Mouse (Mus musculus) splenic B cell, adult 2 months (primary cell): ENCODE data around the gene Ndufs1.

Source experiments
- DNase-seq: peaks from one replicate; pipeline ENCODE4 v3.0.0-alpha.2; 2011; ENCODE audit warnings: low read depth, low spot score
- H3K27me3 ChIP-seq: 2 replicates; pipeline ENCODE4 v1.6.1; 2012; ENCODE audit warnings: mild to moderate bottlenecking, low read length, moderate library complexity, mixed read lengths; ENCODE audit not compliant: control insufficient read depth, poor library complexity, insufficient read depth, severe bottlenecking
- H3K36me3 ChIP-seq: 2 replicates; pipeline ENCODE4 v1.6.1; 2012; ENCODE audit warnings: mild to moderate bottlenecking, low read length, moderate library complexity, mixed read lengths; ENCODE audit not compliant: control insufficient read depth, poor library complexity, insufficient read depth, severe bottlenecking

The Ndufs1 gene

GRCm38 (mm10) chr1:63115096-63115495, 61.5 kb downstream of the Ndufs1 start:
- Histone ChIP-seq H3K36me3 (0 out of 2 replicates have a peak, but pooled peaks cover 4% of the 10 kb centered on the region), H3K27me3 (no peaks in the 10 kb centered on the region)
- DNase-seq: peak; percentile 11

DNA sequence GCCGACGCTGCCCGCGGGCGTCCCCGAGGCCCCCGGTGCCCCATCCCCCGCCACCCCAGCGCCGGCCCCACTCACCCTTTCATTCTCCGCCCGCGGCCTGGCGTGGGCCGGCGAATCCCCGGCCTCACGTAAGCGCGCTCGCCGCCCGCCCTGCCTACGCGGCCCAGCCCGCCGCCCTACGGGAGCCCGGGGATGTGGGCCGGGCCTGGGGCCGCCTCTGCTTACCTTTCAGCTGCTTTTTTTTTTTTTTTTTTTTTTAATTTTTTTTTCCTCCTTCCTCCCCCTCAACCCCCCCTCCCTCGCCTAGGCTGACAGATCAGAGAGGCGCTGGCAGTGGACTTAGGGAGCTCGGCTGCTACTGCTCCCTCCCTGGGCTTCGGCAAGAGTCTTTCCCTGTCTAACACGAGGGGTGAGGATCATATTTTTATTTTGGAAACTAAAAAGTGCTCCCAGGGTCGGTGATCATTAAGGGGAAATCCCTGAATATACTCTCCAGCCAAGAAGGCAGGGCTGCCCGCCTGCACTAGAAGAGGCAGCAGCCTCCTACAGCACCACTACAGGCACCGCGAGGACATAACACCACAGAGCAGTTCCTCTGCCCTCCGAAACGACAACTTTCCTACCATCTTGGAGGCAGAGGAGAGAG, 62.4 kb downstream of the Ndufs1 start, which contains the start of gene Ino80d:
TSS of gene Ino80d (minus strand) at position 532 of the 646 bp plus-strand sequence.
- no peaks in the 10 kb centered on the region for H3K27me3 ChIP-seq

GRCm38 (mm10) chr1:63113274-63114135, 63.1 kb downstream of the Ndufs1 start:
- H3K36me3 ChIP-seq: 0 out of 2 replicates have a peak, but pooled peaks cover 2% of the 10 kb centered on the region
- H3K27me3 ChIP-seq: no peaks in the 10 kb centered on the region
- DNase-seq: peak; percentile 57

More for the DNA sequence above, 62.4 kb downstream of the Ndufs1 start, which contains the start of gene Ino80d:
- H3K36me3 ChIP-seq: 0 out of 2 replicates have a peak, but pooled peaks cover 2% of the 10 kb centered on the region
- peak; percentile 92 for DNase-seq

DNA sequence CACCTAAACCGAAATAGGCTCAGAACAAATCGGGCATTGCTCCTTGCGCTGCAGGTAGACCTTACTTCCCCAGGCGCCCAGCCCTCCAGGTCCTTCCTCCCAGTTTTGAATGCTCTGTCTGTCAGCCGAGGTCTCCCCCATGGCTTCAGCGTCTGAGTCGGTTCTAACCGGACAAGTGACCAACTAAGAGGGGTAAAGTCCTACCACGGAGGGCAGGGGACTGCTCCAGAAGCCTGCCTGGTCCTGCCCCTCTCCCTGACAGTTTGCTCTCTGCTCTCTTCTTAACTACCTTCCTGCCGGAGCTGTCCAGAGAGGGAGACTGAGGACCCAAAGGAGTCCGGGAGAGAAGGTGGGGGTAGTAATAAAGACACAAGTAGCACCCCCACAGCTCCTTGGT, 63.8 kb downstream of the Ndufs1 start:
- Histone ChIP-seq H3K27me3 (no peaks in the 10 kb centered on the region), H3K36me3 (0 out of 2 replicates have a peak, but pooled peaks cover 2% of the 10 kb centered on the region)
- DNase-seq: peak; percentile 48

GRCm38 (mm10) chr1:63112151-63112864, 64.3 kb downstream of the Ndufs1 start:
- 0 out of 2 replicates have a peak, but pooled peaks cover 2% of the 10 kb centered on the region for H3K36me3 ChIP-seq
- no peak for DNase-seq
- H3K27me3 ChIP-seq: no peaks in the 10 kb centered on the region

- Histone ChIP-seq H3K27me3 (no peaks in the 10 kb centered on the region), H3K36me3 (0 out of 2 replicates have a peak, but pooled peaks cover 3% of the 10 kb centered on the region)
- peak; percentile 71 for DNase-seq
Observed at GRCm38 (mm10) chr1:63110536-63111285, 65.9 kb downstream of the Ndufs1 start.

- DNase-seq: no peak
- H3K36me3 ChIP-seq: 0 out of 2 replicates have a peak, but pooled peaks cover 6% of the 10 kb centered on the region
- H3K27me3 ChIP-seq: no peaks in the 10 kb centered on the region
Observed at GRCm38 (mm10) chr1:63107614-63108327, 68.9 kb downstream of the Ndufs1 start.

DNA sequence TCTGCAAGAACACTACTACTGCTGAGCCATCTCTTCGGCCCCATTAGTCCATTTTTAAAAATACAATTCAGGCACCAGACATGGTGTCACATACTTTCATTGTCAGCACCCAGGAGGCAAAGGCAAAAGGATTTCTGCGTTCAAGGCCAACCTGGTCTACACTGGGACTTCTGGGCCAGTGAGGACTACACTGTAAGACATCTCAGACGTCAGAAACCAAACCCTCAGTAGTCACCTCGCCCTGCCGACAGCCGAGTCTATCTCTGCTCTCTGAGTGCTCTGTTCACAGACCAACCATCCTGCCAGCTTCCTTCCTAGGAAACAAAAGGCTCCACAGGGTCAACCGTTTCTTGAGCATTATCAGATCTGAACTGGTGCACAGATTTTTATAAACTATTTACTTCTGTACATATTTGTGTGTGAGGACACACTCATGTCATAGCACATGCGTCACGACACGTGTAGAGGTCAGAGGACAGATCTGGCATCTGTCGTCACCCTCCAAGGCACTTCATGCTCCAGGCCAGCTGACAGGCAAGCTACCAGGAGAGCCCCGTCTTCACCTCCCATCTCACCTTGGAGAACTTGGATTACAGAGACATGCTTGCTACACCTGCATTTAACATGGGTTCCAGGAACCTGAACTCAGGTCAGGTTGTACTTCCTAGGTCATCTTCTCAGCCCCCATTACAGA, 73.7 kb downstream of the Ndufs1 start:
- peaks cover 12% of the 10 kb centered on the region; the same call in 1 of the 2 replicates for H3K36me3 ChIP-seq
- no peaks in the 10 kb centered on the region for H3K27me3 ChIP-seq
- no peak for DNase-seq

DNA sequence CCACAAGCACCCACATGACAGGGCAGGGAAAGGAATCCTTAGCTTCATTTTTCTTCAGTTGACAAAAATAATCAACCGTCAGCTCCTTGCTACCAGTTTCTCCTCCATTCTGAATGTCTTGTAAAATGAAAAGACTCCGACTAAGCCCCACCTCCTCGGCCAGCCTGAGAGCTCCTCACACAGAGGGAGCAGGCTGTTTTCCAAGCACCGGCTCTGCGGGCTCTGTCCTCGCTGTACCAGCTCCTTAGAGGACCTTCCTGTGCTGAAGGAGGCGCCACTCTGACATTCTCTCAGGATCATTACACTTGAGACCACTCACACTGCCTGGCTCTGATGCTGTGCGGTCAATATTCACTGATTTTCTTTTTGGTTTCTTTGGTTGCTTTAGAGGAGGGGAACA, 76.4 kb downstream of the Ndufs1 start:
- Histone ChIP-seq H3K27me3 (no peaks in the 10 kb centered on the region), H3K36me3 (peaks cover 14% of the 10 kb centered on the region)
- no peak for DNase-seq

DNA sequence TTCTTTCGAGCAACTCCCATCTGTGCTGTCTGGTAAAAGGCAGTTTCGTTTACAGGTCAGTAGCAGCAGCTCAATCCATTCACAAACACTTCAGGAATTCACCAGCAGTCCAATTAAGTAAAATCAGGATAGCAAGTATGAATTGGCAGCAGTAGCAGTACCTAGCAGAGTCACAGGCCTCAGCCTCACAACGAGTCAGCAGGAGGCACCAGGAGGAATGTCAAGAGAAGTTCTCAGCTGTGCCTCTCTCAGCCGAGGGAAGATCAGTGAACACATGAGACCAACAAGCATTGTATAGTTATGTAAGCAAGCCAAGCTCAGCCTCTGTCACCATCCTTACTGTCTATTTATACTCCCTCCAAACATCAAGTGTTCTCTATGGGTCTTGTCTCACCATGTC, 77.8 kb downstream of the Ndufs1 start:
- no peaks in the 10 kb centered on the region for H3K27me3 ChIP-seq
- DNase-seq: no peak
- peaks cover 12% of the 10 kb centered on the region for H3K36me3 ChIP-seq

DNA sequence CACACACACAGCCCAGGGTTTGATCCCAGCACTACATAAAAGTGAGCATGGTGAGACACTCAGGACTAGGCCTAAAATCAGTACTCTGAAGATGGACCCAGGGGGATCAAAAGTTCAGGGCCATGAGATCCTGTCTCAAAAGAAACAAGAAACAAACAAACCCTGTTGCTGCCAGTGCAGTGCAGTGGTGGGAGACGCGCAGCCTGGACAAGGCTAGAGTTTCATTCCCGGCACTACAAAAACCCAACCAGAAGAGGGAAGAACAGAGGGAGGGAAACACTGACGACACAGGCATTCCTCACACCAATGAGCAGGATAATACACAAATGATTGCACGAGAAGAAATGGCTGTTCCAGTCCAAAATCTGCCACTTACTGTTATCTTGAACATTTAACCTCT, 80.6 kb downstream of the Ndufs1 start:
- DNase-seq: no peak
- Histone ChIP-seq H3K27me3 (no peaks in the 10 kb centered on the region), H3K36me3 (peaks cover 22% of the 10 kb centered on the region)
